Mouse (Mus musculus) cortical plate, adult 2 months (tissue): ENCODE measurements at regions not wholly inside any gene's neighbourhood (a gene's known extent, or its start where the extent isn't known, plus 50 kb on each side); places are given as distances from the start of the nearest gene placed in this dataset.

Experiments
- H3K27ac ChIP-seq: fragments of 200-500 bp; 2 replicates; pipeline ENCODE4 v1.5.1; 2012; ENCODE audit warnings: low read length, control low read depth, inconsistent platforms; ENCODE audit not compliant: insufficient read depth
- H3K4me1 ChIP-seq: fragments of 200-500 bp; 2 replicates; pipeline ENCODE4 v1.6.1; 2011; ENCODE audit warnings: low read length; ENCODE audit not compliant: control insufficient read depth, insufficient read depth
- H3K4me3 ChIP-seq: fragments of 200-500 bp; 2 replicates; pipeline ENCODE4 v1.5.1; 2011; ENCODE audit warnings: mild to moderate bottlenecking, low read length, control low read depth; ENCODE audit not compliant: insufficient read depth
- CTCF ChIP-seq: fragments of 200-500 bp; IDR thresholded peaks from 2 replicates; pipeline ENCODE4 v1.5.1; 2011; ENCODE audit warnings: mild to moderate bottlenecking, control low read depth, low read length; ENCODE audit not compliant: insufficient read depth; ENCODE audit errors: extremely low read depth
- POLR2A ChIP-seq: fragments of 200-500 bp; IDR thresholded peaks from 2 replicates; pipeline ENCODE4 v1.6.1; 2011; ENCODE audit warnings: mild to moderate bottlenecking, low read length, control low read depth; ENCODE audit not compliant: insufficient read depth; ENCODE audit errors: extremely low read depth

DNA sequence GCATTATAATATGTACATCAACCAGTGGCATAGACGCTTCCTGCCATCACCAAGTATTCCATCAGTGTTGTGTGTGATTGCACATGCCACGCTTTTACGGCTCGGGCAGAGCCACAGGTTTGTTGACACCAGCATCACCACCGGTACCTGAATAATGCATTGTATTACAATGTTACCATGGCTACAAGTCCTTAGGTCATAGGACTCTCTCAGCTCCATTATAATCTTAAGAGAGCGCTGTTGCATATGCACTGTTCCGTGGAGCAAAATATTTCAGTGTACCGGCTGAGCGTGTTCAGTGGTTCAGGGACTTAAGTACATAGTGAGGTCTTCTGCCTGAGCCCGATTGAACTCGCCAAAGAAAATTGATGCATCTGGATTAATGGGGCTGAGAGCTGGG, 303.4 kb upstream of the Id4 start:
- Histone ChIP-seq H3K4me3 (no peak overlapping the region), H3K4me1 (no peaks in the 10 kb centered on the region), H3K27ac (no peak overlapping the region)
- TF ChIP-seq CTCF (no peak), POLR2A (no peak)

DNA sequence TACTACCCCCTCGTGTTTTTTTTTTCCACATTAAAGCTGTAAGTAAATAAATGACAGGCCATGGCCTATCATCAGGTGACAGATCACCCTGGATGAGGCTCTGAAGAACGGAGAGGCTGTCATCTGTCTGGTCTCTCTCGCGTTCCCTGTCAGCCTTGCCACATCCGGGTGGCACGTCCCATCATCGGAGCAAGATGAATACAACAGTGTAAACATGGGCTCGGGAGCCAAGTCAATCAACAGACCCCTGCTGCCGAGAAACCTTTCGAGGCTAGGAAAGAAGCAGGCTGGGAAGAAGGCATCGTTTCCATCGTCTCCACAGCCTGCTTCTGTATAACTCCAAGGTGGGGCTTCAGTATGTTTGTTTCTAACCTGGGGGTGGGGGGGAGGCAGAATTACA, 286.8 kb upstream of the Id4 start:
- Histone ChIP-seq H3K4me1 (no peaks in the 10 kb centered on the region), H3K27ac (no peak overlapping the region), H3K4me3 (no peak overlapping the region)
- TF ChIP-seq POLR2A (no peak), CTCF (no peak)

DNA sequence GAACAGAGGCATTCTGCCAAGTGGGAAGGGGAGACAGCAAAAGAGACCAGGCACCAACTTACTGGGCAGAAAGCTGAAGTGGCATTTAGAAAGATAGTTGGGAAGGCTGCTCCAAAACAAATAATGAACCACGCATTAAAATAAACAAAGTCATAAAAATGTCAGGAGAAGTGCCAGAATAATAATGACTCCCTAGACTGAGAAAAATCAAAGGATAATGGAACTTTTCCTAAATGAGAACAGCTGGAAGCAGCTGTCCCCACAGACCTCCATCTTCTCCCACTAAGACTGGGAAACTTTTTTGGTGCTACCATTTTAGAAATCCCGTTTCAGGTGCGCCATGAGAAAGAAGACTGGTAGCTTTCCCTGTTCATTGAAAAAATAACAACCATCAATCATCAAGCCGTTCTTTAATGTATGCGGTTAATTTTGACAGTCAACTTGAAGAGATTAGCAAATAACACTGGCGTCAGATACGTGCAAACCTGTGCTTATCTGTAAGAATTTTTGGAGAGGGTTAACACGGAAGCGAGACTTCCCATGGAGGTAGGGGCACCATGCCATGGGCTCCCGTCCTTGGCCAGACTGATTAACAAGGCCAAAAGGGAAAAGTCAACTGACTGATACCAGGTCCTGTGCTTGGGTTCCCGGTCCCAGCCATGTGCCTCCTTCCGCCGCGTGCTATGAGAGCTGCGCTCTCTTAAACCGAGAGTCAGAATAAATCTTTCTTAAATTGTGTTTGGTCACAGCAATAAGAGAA, 286.1 kb upstream of the Id4 start:
- Histone ChIP-seq H3K27ac (no peak overlapping the region), H3K4me3 (no peak overlapping the region), H3K4me1 (no peaks in the 10 kb centered on the region)
- TF ChIP-seq POLR2A (no peak), CTCF (no peak)

DNA sequence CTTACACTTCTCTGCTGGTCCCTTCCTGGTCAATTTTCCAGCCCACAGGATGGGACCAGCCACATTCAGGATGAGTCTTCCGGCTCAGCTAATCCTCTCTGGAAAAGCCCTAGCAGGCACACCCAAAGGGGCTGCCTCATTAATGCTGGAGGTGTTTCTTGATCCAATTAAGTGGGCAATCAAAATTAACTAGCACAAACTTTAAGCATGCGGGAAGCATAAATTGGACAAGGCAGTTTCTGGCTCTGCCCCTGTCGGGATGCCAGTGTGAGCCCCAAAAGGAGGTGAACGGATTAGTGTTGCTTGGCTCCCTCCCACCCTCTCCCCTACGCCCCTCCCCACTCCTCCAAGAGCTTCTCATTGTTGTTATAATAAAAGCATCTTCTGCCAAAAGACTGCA, 262.5 kb upstream of the Id4 start:
- no peaks in the 10 kb centered on the region for H3K4me1 ChIP-seq
- TF ChIP-seq CTCF, result no peak
- no peak for TF ChIP-seq POLR2A
- H3K27ac ChIP-seq, result no peak overlapping the region
- H3K4me3 ChIP-seq, result no peak overlapping the region

DNA sequence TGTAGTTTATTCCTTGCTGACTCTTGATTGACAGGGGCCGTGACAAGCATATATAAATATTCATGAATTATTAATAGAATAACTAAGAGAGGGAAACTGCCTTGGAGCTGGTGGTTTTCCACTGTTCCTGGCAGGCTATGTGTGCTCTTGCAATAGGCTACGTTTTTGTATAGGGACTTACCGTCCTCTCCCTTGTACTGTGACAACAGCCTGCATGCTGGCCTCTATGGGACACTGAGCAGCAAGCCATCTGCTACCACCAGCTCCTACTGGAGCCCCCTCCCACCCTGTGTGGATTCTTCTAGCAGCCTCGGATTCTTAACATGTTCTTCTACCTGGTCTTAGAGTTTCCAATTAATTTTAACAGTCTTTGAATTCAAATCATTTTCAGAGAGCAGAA, 261.6 kb upstream of the Id4 start:
- no peak overlapping the region for H3K4me3 ChIP-seq
- no peak overlapping the region for H3K27ac ChIP-seq
- no peaks in the 10 kb centered on the region for H3K4me1 ChIP-seq
- TF ChIP-seq CTCF (no peak), POLR2A (no peak)

DNA sequence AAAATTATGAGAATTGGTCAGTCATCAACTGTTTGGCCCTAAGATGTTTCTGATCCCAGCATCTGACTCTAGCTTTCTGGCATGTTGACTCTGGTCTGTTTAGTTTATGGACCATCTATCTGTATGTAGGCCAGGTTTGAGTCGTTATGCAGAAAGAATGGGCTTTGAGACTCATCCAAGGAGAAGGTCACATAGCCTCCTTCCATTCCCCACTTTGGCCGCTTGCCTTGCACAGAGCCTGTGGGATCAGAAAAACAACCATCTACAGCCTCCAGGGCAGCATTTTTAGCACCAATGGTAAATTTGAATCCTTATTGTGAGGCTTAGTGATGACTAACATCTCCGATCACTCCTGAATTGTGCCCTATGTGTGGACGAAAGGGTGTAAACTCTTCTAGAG, 257.9 kb upstream of the Id4 start:
- no peaks in the 10 kb centered on the region for H3K4me1 ChIP-seq
- TF ChIP-seq POLR2A, result no peak
- no peak for TF ChIP-seq CTCF
- H3K4me3 ChIP-seq, result no peak overlapping the region
- no peak overlapping the region for H3K27ac ChIP-seq

DNA sequence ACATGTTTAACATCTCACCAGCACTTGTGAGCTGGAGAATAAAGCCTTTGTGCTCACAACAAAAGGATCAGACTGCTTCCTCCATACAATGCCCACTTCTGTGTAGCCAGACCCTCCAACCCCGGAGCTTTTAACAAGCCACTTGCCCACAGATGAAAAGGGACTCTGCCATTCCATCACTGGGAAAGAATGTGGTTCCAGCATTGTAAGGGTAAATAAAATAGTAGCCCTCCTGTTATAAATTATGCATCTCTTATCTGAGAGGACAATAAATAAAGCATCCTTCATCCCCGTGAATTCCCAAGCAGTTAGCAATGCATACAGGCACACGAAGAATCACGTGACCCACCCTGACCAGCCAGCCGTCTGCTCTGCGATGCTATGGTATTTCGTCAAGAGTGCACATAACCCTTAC, 247.7 kb upstream of the Id4 start:
- no peak overlapping the region for H3K27ac ChIP-seq
- no peak for TF ChIP-seq CTCF
- no peak for TF ChIP-seq POLR2A
- H3K4me3 ChIP-seq, result no peak overlapping the region
- no peaks in the 10 kb centered on the region for H3K4me1 ChIP-seq

DNA sequence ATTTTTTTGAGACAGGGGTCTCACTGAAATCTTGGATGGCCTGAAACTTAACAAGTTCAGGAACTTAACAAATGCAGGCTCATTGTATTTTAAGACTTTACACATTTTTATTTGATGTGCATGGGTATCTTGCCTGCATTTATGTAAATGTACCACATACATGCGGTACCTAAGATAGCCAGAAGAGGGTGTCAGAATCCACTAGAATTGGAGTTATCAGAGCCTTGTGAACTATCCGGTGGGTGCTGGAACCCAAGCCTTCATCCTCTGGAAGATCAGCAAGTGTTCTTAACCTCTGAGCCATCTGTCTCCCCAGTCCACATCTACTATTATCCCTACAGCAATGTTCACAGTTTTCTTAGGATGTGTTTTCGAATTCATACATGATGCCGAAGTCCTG, 245.7 kb upstream of the Id4 start:
- H3K4me3 ChIP-seq, result no peak overlapping the region
- no peaks in the 10 kb centered on the region for H3K4me1 ChIP-seq
- TF ChIP-seq CTCF (no peak), POLR2A (no peak)
- no peak overlapping the region for H3K27ac ChIP-seq

DNA sequence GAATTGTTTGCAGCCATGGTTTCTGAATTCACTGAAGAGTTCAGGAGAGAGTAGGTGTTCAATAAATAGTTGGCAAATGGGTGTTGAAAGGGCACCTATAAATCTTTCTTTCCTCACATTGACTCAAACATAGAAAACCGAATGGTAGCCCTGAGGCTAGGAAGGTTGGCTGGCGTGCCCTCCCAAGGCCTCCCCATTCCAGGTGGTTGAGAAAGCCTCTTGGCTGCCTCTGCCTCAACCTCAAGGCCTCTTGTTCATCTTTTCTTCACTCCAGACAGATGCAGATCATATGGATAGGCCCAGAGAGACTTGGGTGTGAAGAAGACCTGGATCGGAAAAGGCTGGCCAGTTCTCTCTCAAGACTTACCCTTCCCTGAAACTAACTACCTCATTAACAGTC, 245.0 kb upstream of the Id4 start:
- Histone ChIP-seq H3K27ac (no peak overlapping the region), H3K4me1 (no peaks in the 10 kb centered on the region), H3K4me3 (no peak overlapping the region)
- no peak for TF ChIP-seq POLR2A
- no peak for TF ChIP-seq CTCF

DNA sequence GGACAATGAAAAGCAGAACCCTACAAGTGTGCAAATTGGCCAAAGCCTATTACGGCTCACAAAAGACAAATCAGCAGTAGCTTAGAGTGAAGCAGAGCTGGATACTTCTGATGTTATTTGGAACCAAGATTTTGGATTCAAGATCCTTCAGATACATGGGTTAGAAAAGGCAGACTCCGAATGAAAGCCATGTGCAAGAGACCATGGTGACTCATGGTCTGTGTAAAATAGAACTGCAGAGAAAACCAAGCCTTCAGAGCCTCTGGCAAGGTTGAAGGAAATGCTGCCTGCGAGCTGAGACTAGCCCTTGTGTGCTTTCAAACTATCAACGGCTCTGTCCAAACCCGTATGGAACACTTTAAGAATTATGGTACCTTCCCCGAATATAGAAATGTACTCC, 244.4 kb upstream of the Id4 start:
- Histone ChIP-seq H3K4me1 (no peaks in the 10 kb centered on the region), H3K4me3 (no peak overlapping the region), H3K27ac (no peak overlapping the region)
- TF ChIP-seq CTCF, result no peak
- no peak for TF ChIP-seq POLR2A
